Mouse (Mus musculus) induced T-regulatory cell, adult 2 months (primary cell): Measurements from ENCODE around the gene Bahcc1.

Source experiments
- DNase-seq: peaks from one replicate; pipeline ENCODE4 v3.0.0-alpha.2; 2012; ENCODE audit warnings: low read depth

Gene Bahcc1

GRCm38 (mm10) chr11:120228911-120229437 lies 3.8 kb upstream of the Bahcc1 start:
- DNase-seq = no peak

- DNase-seq = peak; percentile 18
Measured at GRCm38 (mm10) chr11:120229861-120230751, 2.6 kb upstream of the Bahcc1 start.

GRCm38 (mm10) chr11:120230841-120231370 lies 1.8 kb upstream of the Bahcc1 start:
- peak; percentile 43 for DNase-seq

- DNase-seq = peak; percentile 79
Measured at GRCm38 (mm10) chr11:120231379-120231778, 1.4 kb upstream of the Bahcc1 start.

GRCm38 (mm10) chr11:120233441-120234135 lies 841 bp downstream of the Bahcc1 start:
- DNase-seq = no peak

- DNase-seq = peak; percentile 49
Measured at GRCm38 (mm10) chr11:120234136-120234775, 1.5 kb downstream of the Bahcc1 start.

- DNase-seq = no peak
Measured at GRCm38 (mm10) chr11:120234776-120235181, 2.0 kb downstream of the Bahcc1 start.

- DNase-seq = peak; percentile 42
Measured at GRCm38 (mm10) chr11:120235385-120236113, 2.8 kb downstream of the Bahcc1 start.

- DNase-seq = no peak
Measured at GRCm38 (mm10) chr11:120236114-120236437, 3.3 kb downstream of the Bahcc1 start.

GRCm38 (mm10) chr11:120236438-120237165 lies 3.9 kb downstream of the Bahcc1 start:
- DNase-seq = peak; percentile 40

- DNase-seq = peak; percentile 69
Measured at GRCm38 (mm10) chr11:120237166-120238131, 4.7 kb downstream of the Bahcc1 start.

- DNase-seq = no peak
Measured at GRCm38 (mm10) chr11:120238306-120238705, 5.6 kb downstream of the Bahcc1 start.

GRCm38 (mm10) chr11:120238751-120239359 lies 6.1 kb downstream of the Bahcc1 start:
- no peak for DNase-seq

- DNase-seq = no peak
Measured at GRCm38 (mm10) chr11:120239581-120239991, 6.8 kb downstream of the Bahcc1 start.

- DNase-seq = no peak
Measured at GRCm38 (mm10) chr11:120240206-120240605, 7.5 kb downstream of the Bahcc1 start.

- DNase-seq = no peak
Measured at GRCm38 (mm10) chr11:120240941-120241890, 8.5 kb downstream of the Bahcc1 start.

GRCm38 (mm10) chr11:120241981-120242725 lies 9.4 kb downstream of the Bahcc1 start:
- DNase-seq = no peak
